Mouse (Mus musculus): Measurements from ENCODE around the gene Pigk.
"Not testable (repeated sequence)": the region's sequence is repeated elsewhere in the genome, so short reads cannot be mapped to it uniquely, and the experiment has no call there.

The Pigk gene

DNA sequence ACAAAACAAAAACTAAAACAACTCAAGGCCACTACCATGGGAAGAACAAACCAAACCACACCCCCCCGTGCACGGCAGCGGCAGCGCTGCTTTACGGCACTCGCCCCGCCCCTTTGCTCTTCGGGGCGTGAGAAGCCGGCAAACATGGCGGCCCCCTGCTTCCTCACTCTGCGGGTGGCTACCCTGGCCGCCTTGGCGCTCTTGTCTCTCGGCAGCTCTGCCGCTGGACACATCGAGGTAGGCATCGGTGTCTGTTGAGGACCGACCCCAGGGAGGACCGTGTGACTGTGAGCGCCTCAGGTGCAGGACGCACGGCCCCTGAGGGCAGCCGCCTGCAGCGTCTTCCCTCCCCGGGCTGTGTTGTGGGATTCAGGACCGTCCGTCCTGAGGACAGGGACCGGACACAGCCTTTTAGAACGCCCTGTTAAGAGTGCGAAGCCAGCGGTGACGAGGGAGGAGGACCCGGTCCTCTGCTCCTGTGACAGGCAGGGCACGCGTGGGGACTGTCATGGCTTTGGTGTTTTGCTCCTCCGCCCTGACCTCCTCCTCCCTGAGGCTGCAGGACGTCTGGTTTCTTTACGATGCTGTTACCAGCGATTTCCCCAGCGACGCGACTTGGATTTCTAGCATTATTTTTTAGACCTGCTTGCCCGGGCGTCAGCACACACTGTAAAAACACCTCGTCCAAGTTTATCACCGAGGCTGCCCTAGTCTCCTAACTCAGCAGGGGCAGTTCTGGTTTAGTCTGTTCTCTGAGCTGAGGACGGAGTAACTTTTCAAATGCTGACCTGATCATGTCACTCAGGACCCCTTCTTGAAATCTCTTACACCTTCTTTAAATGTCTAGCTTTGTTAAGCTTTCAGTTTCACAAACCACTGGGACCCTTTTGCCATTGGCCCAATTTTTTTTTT is at the start of gene Pigk:
TSS of gene Pigk (plus strand) at position 110 of the 912 bp plus-strand sequence.
- DNase-seq = peak; percentile 89

DNA sequence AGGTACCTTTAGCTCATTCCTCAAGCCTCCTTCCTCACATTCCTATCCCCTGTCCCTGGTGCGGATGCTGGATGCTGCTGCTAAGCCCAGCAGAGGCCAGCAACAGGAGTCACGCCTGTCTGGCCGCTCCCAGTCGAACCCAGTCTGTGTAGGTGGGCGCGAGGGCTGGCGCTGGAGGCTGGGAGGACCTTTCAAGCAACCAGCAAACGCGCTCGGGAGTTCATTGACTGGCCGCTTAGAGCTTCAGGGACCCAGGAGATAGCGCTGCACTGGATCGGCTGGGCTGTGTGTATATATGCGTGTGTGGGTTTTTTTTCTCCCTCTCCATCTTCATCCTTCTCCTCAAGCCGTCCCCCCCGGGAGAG is 46.9 kb upstream of the Pigk start:
- no peak for DNase-seq

DNA sequence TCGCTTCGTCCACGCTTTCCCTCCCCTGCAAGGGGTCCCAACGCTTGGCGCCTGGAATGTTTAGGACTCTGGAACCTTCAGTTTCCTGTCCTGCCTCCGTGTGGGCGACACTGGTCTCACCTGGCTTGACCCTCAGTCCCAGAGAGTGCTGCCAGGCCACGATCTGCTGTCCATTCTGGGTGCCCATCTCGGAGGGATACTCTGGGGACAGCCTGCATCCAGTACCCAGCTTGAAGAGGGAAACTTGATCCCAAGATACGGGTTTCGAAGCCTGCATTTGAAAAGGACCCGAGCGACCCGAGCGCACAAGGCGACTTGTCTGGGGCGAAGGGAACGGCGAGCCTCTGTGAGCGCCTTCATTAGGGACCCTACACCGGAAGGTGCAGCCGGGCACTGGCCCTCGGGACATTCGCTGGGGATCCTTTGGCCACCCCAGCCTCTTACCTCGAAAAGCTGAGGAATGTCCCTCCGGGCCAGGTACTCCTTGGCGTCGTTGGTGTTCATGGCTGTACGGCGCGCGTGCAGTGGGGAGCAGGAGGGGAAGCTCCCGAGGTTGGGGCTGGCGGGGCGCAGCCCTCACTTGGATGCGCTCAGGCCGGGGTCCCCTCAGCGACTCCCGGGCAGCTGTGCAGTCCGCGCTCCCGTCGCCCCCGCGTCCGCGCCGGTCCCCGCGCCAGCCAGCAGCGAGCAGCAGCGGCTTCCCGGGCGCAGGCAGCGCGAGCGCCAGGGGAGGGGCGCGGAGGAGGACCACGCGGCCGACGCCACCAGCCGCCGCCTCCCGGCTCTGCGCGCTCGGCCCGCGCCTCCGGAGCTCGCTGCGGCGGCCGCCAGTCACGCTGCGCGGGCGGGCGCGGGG is 46.3 kb upstream of the Pigk start:
- DNase-seq = peak; percentile 59

- DNase-seq = no peak
Observed at GRCm38 (mm10) chr3:152668239-152668638, 45.7 kb upstream of the Pigk start, which contains the start of gene Ak5. Gene Ak5 (minus strand): TSS chr3:152668360.

DNA sequence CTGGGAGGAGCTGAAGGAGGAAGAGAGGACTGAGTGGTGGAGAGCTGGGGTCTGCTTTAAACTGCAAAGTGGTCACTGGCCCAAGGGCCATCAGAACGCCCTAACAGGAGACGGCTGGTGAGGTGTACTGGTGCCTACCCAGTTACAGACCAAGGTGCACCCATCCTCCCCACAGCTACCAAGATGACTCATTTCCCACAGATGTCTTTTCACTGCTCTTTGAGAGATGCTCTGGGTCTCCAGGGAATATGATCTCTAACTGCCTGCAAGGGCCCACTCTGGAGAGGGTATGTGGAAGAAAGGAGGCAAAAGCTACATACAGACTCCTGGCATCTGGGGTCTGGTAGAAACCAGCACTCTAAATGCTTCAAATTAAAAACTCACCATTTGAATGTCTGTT is 45.1 kb upstream of the Pigk start:
- DNase-seq = no peak

- no peak for DNase-seq
Observed at GRCm38 (mm10) chr3:152669783-152670182, 44.1 kb upstream of the Pigk start.

DNA sequence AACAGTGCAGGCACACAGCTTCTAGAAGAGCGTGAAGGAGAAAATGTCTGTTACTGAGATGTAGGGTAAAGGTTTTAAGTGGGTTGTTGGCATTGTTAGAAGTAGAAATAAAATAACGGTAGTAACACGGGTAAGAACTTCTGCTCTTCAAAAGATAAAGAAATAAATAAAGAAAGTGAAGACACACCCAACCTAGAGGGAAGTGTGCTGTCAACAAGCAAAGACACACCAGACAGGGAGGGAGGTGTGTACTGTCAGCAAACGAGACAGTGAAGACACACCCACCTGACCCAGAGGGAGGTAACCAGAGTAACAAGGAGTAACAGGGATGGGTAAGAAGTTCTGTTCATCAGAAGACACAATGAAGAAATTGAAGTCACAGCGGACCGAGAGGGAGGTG is 39.2 kb upstream of the Pigk start:
- no peak for DNase-seq

- DNase-seq = no peak
Observed at GRCm38 (mm10) chr3:152688532-152688931, 25.4 kb upstream of the Pigk start.

- DNase-seq = no peak
Observed at GRCm38 (mm10) chr3:152689105-152689504, 24.8 kb upstream of the Pigk start.

- no peak for DNase-seq
Observed at GRCm38 (mm10) chr3:152694950-152695349, 18.9 kb upstream of the Pigk start.

GRCm38 (mm10) chr3:152698017-152698416 is 15.9 kb upstream of the Pigk start:
- DNase-seq = no peak

- no peak for DNase-seq
Observed at GRCm38 (mm10) chr3:152699261-152699660, 14.6 kb upstream of the Pigk start.

DNA sequence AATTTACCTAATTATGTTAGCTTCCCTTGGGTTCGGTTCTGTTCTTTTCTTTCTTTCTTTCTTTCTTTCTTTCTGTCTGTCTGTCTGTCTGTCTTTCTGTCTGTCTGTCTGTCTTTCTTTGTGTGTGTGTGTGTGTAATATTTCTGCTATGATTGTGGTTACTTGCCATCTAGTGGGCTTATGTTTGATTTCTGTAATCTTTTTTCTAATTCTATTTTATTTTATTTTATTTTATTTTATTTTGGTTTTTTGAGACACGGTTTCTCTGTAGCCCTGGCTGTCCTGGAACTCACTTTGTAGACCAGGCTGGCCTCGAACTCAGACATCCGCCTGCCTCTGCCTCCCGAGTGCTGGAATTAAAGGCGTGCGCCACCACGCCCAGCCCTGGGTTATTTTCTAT is 12.4 kb upstream of the Pigk start:
- DNase-seq = not testable (repeated sequence)

- DNase-seq = no peak
Observed at GRCm38 (mm10) chr3:152702274-152702843, 11.5 kb upstream of the Pigk start.

DNA sequence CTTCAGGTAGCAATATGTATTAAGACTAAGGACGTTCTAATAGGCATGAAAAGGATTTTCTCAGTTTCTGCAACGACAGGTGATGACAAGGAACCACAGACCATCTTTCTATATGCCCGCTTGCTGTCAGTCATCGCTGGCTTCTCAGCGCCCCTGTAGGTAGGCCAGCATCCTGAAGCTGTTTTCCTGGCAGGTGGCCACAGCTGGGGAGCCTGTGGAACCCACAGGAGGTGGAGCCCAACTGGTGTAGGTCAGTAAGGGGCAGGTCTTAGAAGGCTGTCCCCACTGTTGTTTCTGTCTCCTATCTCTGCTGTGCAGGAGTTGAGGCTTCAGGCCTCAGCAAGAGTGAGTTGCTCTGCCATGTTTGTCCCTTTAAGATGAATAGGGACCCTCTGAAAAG is 8.1 kb upstream of the Pigk start:
- DNase-seq = no peak

DNA sequence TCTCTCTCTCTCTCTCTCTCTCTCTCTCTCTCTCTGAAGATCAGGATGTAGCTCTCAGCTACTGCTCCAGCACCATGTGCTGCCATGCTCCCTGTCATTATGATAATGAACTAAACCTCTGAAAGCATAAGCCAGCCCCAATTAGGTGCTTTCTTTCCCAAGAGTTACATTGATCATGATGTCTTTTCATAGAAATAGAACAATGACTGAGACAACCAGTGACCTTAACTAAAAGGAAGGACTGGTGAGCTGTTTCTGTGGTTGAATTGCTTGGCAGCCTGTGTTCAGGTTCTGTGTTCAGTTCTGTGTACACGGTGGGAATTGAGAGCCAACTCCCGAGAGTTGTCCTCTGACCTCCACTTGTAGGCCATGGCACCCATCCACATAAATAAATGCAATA is 7.0 kb upstream of the Pigk start:
- no peak for DNase-seq

DNA sequence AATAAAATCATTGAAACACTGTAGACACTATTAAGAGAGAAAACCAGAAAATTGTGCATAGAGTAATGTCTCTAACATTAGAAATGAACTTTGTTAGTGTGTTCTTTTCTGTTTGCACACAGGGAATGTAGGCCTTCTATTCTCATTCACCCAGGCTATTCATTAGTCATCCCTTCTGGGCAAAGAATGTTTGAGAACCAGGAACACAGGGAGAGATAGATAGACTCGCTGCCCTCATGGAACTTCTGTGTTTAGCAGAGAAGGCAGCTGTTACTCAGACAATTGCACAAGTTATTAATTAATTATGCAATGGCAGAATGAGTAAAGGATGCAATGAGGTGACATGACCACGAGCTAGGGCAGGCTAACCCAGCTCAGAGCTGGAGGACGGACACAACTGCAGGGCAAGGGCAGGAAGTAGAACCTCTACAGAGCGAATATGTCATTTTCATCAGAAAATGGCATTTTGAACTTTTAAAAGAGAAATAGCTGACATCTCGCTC is 6.5 kb upstream of the Pigk start:
- DNase-seq = no peak

- DNase-seq = no peak
Observed at GRCm38 (mm10) chr3:152709936-152710335, 4.0 kb upstream of the Pigk start.

DNA sequence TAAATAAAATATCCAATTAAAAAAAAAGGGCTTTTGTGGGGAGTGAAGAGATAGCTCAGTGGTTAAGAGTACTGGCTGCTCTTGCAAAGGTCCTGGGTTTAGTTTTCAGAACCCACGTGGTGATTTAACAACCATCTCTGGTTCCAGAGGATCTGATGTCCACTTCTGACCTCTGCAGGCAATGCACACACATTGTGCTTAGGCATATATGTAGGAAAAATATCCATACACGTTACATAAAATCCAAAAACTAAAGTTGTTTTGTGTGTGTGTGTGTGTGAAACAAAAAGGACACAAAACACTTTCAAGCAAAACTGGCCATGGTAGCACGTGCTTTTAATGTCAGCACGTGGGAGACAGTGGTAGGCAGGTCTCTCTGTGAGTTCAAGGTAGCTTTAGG is 943 bp upstream of the Pigk start:
- DNase-seq = no peak

GRCm38 (mm10) chr3:152721301-152721700 is 7.4 kb downstream of the Pigk start:
- DNase-seq = no peak

DNA sequence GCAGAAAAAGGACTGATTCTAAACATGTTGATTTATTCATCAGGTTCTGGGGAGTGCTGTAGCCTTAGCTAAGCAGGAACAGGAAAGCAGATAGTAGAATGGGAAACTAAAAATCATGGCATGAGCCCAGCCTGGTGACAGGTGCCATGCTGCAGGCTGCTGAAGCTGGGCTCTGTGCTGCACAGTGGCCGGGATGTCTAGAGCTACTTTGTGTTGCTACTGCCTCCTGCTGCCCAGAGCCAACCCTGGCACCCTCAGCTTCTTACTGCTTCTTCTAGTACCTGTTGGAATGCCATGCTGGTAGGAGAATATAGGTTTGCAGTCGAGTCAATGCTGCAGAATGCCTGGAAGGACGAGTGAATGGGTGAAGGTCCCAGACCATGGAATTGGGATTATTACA is 8.9 kb downstream of the Pigk start:
- DNase-seq = peak; percentile 51

GRCm38 (mm10) chr3:152724446-152724845 is 10.5 kb downstream of the Pigk start:
- peak; percentile 35 for DNase-seq

- DNase-seq = no peak
Observed at GRCm38 (mm10) chr3:152728238-152728637, 14.3 kb downstream of the Pigk start.
